Mouse (Mus musculus): ENCODE measurements around the gene Fam163a. TPM values are rescaled to one million over a fixed set of nuclear protein-coding genes. Genes with fewer than 3 reads are reported as not detected.

Gene Fam163a
- polyA plus RNA-seq, 1 experiment from 2014 or later, result 0.10 TPM

- H3K27me3 ChIP-seq (replicated peaks; ENCODE audit: insufficient read depth, low read length), result no peaks in the 10 kb centered on the region
- no peaks in the 10 kb centered on the region for H3K36me3 ChIP-seq (ENCODE audit: insufficient read depth, low read length)
- WGBS, result 58% methylated on average over 5 of the region's 5 CpGs
- ATAC-seq (no peak), DNase-seq (ENCODE audit: low spot score) (peak; percentile 81)
- no peak overlapping the region for H3K4me2 ChIP-seq (replicated peaks; ENCODE audit: low read depth, low read length)
- no peaks in the 10 kb centered on the region for H3K4me1 ChIP-seq (ENCODE audit: insufficient read depth, low read depth, low read length)
- H3K27ac ChIP-seq (ENCODE audit: low read length), result no peak overlapping the region
- TF ChIP-seq CTCF (IDR thresholded peaks at IDR 0.05) (peak; percentile 93), EP300 (IDR thresholded peaks at IDR 0.05) (no peak)
- no peaks in the 10 kb centered on the region for H3K9me3 ChIP-seq (ENCODE audit: low read length)
- no peak overlapping the region for H3K9ac ChIP-seq (replicated peaks; ENCODE audit: low read depth)
- no peak overlapping the region for H3K4me3 ChIP-seq (ENCODE audit: low read depth, low read length)
These were observed 119.1 kb downstream of the Fam163a start for GRCm38 (mm10) chr1:156085770-156086169.

- H3K9me3 ChIP-seq (ENCODE audit: low read length), result no peaks in the 10 kb centered on the region
- H3K36me3 ChIP-seq (ENCODE audit: insufficient read depth, low read length), result no peaks in the 10 kb centered on the region
- no peak overlapping the region for H3K4me3 ChIP-seq (ENCODE audit: low read depth, low read length)
- H3K4me1 ChIP-seq (ENCODE audit: insufficient read depth, low read depth, low read length), result no peaks in the 10 kb centered on the region
- no peak overlapping the region for H3K27ac ChIP-seq (ENCODE audit: low read length)
- ATAC-seq (no peak), DNase-seq (ENCODE audit: low spot score) (no peak)
- 59% methylated on average over 3 of the region's 3 CpGs for WGBS
- TF ChIP-seq EP300 (IDR thresholded peaks at IDR 0.05), result no peak
- TF ChIP-seq CTCF (IDR thresholded peaks at IDR 0.05), result no peak
- H3K9ac ChIP-seq (replicated peaks; ENCODE audit: low read depth), result no peak overlapping the region
- no peak overlapping the region for H3K4me2 ChIP-seq (replicated peaks; ENCODE audit: low read depth, low read length)
- H3K27me3 ChIP-seq (replicated peaks; ENCODE audit: insufficient read depth, low read length), result no peaks in the 10 kb centered on the region
These were observed 120.2 kb downstream of the Fam163a start for GRCm38 (mm10) chr1:156084603-156085002.

GRCm38 (mm10) chr1:156077655-156078054 is 127.2 kb downstream of the Fam163a start:
- no peaks in the 10 kb centered on the region for H3K9me3 ChIP-seq (ENCODE audit: low read length)
- 48% methylated on average over 3 of the region's 3 CpGs for WGBS
- no peak for TF ChIP-seq EP300 (IDR thresholded peaks at IDR 0.05)
- no peak for TF ChIP-seq CTCF (IDR thresholded peaks at IDR 0.05)
- H3K4me1 ChIP-seq (ENCODE audit: insufficient read depth, low read depth, low read length), result no peaks in the 10 kb centered on the region
- no peak overlapping the region for H3K4me3 ChIP-seq (ENCODE audit: low read depth, low read length)
- ATAC-seq (no peak), DNase-seq (ENCODE audit: low spot score) (no peak)
- H3K4me2 ChIP-seq (replicated peaks; ENCODE audit: low read depth, low read length), result no peak overlapping the region
- no peak overlapping the region for H3K27ac ChIP-seq (ENCODE audit: low read length)
- H3K36me3 ChIP-seq (ENCODE audit: insufficient read depth, low read length), result no peaks in the 10 kb centered on the region
- H3K9ac ChIP-seq (replicated peaks; ENCODE audit: low read depth), result no peak overlapping the region
- no peaks in the 10 kb centered on the region for H3K27me3 ChIP-seq (replicated peaks; ENCODE audit: insufficient read depth, low read length)

- no peak overlapping the region for H3K27ac ChIP-seq (ENCODE audit: low read length)
- no peak for TF ChIP-seq EP300 (IDR thresholded peaks at IDR 0.05)
- no peak for TF ChIP-seq CTCF (IDR thresholded peaks at IDR 0.05)
- 82% methylated on average over 4 of the region's 4 CpGs for WGBS
These were observed 128.4 kb downstream of the Fam163a start for GRCm38 (mm10) chr1:156076474-156076873.

GRCm38 (mm10) chr1:156074575-156074974 is 130.3 kb downstream of the Fam163a start:
- Histone ChIP-seq H3K4me2 (replicated peaks; ENCODE audit: low read depth, low read length) (no peak overlapping the region), H3K4me3 (ENCODE audit: low read depth, low read length) (no peak overlapping the region), H3K9ac (replicated peaks; ENCODE audit: low read depth) (no peak overlapping the region), H3K4me1 (ENCODE audit: insufficient read depth, low read depth, low read length) (no peaks in the 10 kb centered on the region), H3K27ac (ENCODE audit: low read length) (no peak overlapping the region), H3K27me3 (replicated peaks; ENCODE audit: insufficient read depth, low read length) (no peaks in the 10 kb centered on the region), H3K9me3 (ENCODE audit: low read length) (no peaks in the 10 kb centered on the region), H3K36me3 (ENCODE audit: insufficient read depth, low read length) (no peaks in the 10 kb centered on the region)
- ATAC-seq, result peak; percentile 74
- TF ChIP-seq EP300 (IDR thresholded peaks at IDR 0.05), result no peak
- no peak for TF ChIP-seq CTCF (IDR thresholded peaks at IDR 0.05)
- WGBS, result 26% methylated on average over 8 of the region's 8 CpGs
- DNase-seq (ENCODE audit: low spot score), result peak; percentile 51

More at GRCm38 (mm10) chr1:156076474-156076873, 128.4 kb downstream of the Fam163a start:
- H3K4me1 ChIP-seq (ENCODE audit: insufficient read depth, low read depth, low read length), result no peaks in the 10 kb centered on the region
- no peaks in the 10 kb centered on the region for H3K9me3 ChIP-seq (ENCODE audit: low read length)
- H3K4me3 ChIP-seq (ENCODE audit: low read depth, low read length), result no peak overlapping the region
- no peak for ATAC-seq
- no peak for DNase-seq (ENCODE audit: low spot score)
- no peak overlapping the region for H3K9ac ChIP-seq (replicated peaks; ENCODE audit: low read depth)
- no peaks in the 10 kb centered on the region for H3K27me3 ChIP-seq (replicated peaks; ENCODE audit: insufficient read depth, low read length)
- no peak overlapping the region for H3K4me2 ChIP-seq (replicated peaks; ENCODE audit: low read depth, low read length)
- H3K36me3 ChIP-seq (ENCODE audit: insufficient read depth, low read length), result no peaks in the 10 kb centered on the region

- Histone ChIP-seq H3K4me3 (ENCODE audit: low read depth, low read length) (no peak overlapping the region), H3K27me3 (replicated peaks; ENCODE audit: insufficient read depth, low read length) (no peaks in the 10 kb centered on the region), H3K4me2 (replicated peaks; ENCODE audit: low read depth, low read length) (no peak overlapping the region), H3K9ac (replicated peaks; ENCODE audit: low read depth) (no peak overlapping the region), H3K27ac (ENCODE audit: low read length) (no peak overlapping the region), H3K36me3 (ENCODE audit: insufficient read depth, low read length) (no peaks in the 10 kb centered on the region), H3K9me3 (ENCODE audit: low read length) (no peaks in the 10 kb centered on the region), H3K4me1 (ENCODE audit: insufficient read depth, low read depth, low read length) (no peaks in the 10 kb centered on the region)
- TF ChIP-seq EP300 (IDR thresholded peaks at IDR 0.05) (no peak), CTCF (IDR thresholded peaks at IDR 0.05) (no peak)
- ATAC-seq, result no peak
- DNase-seq (ENCODE audit: low spot score), result no peak
- WGBS, result 60% methylated on average over 15 of the region's 15 CpGs
These were observed 131.5 kb downstream of the Fam163a start for GRCm38 (mm10) chr1:156073169-156073821.
